Mouse (Mus musculus): Measurements from ENCODE around the gene Rab6b. TPM values are rescaled to one million over a fixed set of nuclear protein-coding genes. Genes with fewer than 3 reads are reported as not detected.
"Not testable (repeated sequence)": the region's sequence is repeated elsewhere in the genome, so short reads cannot be mapped to it uniquely, and the experiment has no call there.

Rab6b gene
- polyA plus RNA-seq, 1 experiment from 2014 or later, result 12.3 TPM

GRCm38 (mm10) chr9:103083405-103083804 is 28.2 kb upstream of the Rab6b start:
- WGBS, result 75% methylated on average over 3 of the region's 3 CpGs
- DNase-seq (ENCODE audit: low spot score), result no peak
- Histone ChIP-seq H3K4me3 (no peak overlapping the region), H3K9me3 (replicated peaks) (no peaks in the 10 kb centered on the region), H3K27ac (replicated peaks) (no peak overlapping the region), H3K27me3 (ENCODE audit: low read depth, poor library complexity, severe bottlenecking) (no peaks in the 10 kb centered on the region), H3K4me1 (no peaks in the 10 kb centered on the region), H3K36me3 (no peaks in the 10 kb centered on the region)

- H3K9me3 ChIP-seq (replicated peaks), result no peaks in the 10 kb centered on the region
- H3K27ac ChIP-seq (replicated peaks), result no peak overlapping the region
- no peak for DNase-seq (ENCODE audit: low spot score)
- H3K36me3 ChIP-seq, result no peaks in the 10 kb centered on the region
- H3K27me3 ChIP-seq (ENCODE audit: low read depth, poor library complexity, severe bottlenecking), result peaks cover 4% of the 10 kb centered on the region
- 92% methylated on average over 6 of the region's 6 CpGs for WGBS
- H3K4me3 ChIP-seq, result no peak overlapping the region
- H3K4me1 ChIP-seq, result peaks cover under 1% of the 10 kb centered on the region; the same call in 1 of the 2 replicates
These were observed 24.9 kb upstream of the Rab6b start for GRCm38 (mm10) chr9:103086736-103087135.

GRCm38 (mm10) chr9:103087301-103087700 is 24.3 kb upstream of the Rab6b start:
- no peak for DNase-seq (ENCODE audit: low spot score)
- Histone ChIP-seq H3K9me3 (replicated peaks) (no peaks in the 10 kb centered on the region), H3K27ac (replicated peaks) (no peak overlapping the region), H3K4me1 (peaks cover 6% of the 10 kb centered on the region), H3K36me3 (no peaks in the 10 kb centered on the region), H3K27me3 (ENCODE audit: low read depth, poor library complexity, severe bottlenecking) (peaks cover 5% of the 10 kb centered on the region), H3K4me3 (no peak overlapping the region)
- WGBS, result 73% methylated on average over 8 of the region's 8 CpGs

GRCm38 (mm10) chr9:103088661-103089060 is 22.9 kb upstream of the Rab6b start:
- 34% methylated on average over 2 of the region's 2 CpGs for WGBS
- no peaks in the 10 kb centered on the region for H3K9me3 ChIP-seq (replicated peaks)

GRCm38 (mm10) chr9:103090116-103090875 is 21.3 kb upstream of the Rab6b start:
- 85% methylated on average over 9 of the region's 9 CpGs for WGBS

More at GRCm38 (mm10) chr9:103088661-103089060, 22.9 kb upstream of the Rab6b start:
- H3K36me3 ChIP-seq, result no peaks in the 10 kb centered on the region
- DNase-seq (ENCODE audit: low spot score), result no peak
- H3K27me3 ChIP-seq (ENCODE audit: low read depth, poor library complexity, severe bottlenecking), result peaks cover 14% of the 10 kb centered on the region
- no peak overlapping the region for H3K27ac ChIP-seq (replicated peaks)
- peaks cover 12% of the 10 kb centered on the region for H3K4me1 ChIP-seq
- no peak overlapping the region for H3K4me3 ChIP-seq

GRCm38 (mm10) chr9:103091039-103091883 is 20.3 kb upstream of the Rab6b start:
- Histone ChIP-seq H3K36me3 (no peaks in the 10 kb centered on the region), H3K4me1 (peaks cover 12% of the 10 kb centered on the region), H3K27me3 (ENCODE audit: low read depth, poor library complexity, severe bottlenecking) (peaks cover 14% of the 10 kb centered on the region), H3K4me3 (no peak overlapping the region), H3K9me3 (replicated peaks) (no peaks in the 10 kb centered on the region), H3K27ac (replicated peaks) (no peak overlapping the region)
- no peak for DNase-seq (ENCODE audit: low spot score)
- WGBS, result 81% methylated on average over 16 of the region's 16 CpGs

More at GRCm38 (mm10) chr9:103090116-103090875, 21.3 kb upstream of the Rab6b start:
- H3K27ac ChIP-seq (replicated peaks), result no peak overlapping the region
- peaks cover 14% of the 10 kb centered on the region for H3K27me3 ChIP-seq (ENCODE audit: low read depth, poor library complexity, severe bottlenecking)
- H3K4me3 ChIP-seq, result no peak overlapping the region
- H3K9me3 ChIP-seq (replicated peaks), result no peaks in the 10 kb centered on the region
- no peak for DNase-seq (ENCODE audit: low spot score)
- H3K36me3 ChIP-seq, result no peaks in the 10 kb centered on the region
- H3K4me1 ChIP-seq, result peaks cover 12% of the 10 kb centered on the region

- peak overlapping the region; percentile 64 for H3K27ac ChIP-seq (replicated peaks)
- peak; percentile 87 for DNase-seq (ENCODE audit: low spot score)
- no peaks in the 10 kb centered on the region for H3K36me3 ChIP-seq
- H3K4me1 ChIP-seq, result peaks cover 12% of the 10 kb centered on the region
- H3K9me3 ChIP-seq (replicated peaks), result no peaks in the 10 kb centered on the region
- H3K27me3 ChIP-seq (ENCODE audit: low read depth, poor library complexity, severe bottlenecking), result peaks cover 14% of the 10 kb centered on the region
- peak overlapping the region; percentile 57 for H3K4me3 ChIP-seq
- under 1% methylated on average over 19 of the region's 19 CpGs for WGBS
These were observed 19.3 kb upstream of the Rab6b start for GRCm38 (mm10) chr9:103092248-103092647.

GRCm38 (mm10) chr9:103093681-103094080 is 17.9 kb upstream of the Rab6b start:
- WGBS, result 88% methylated on average over 3 of the region's 3 CpGs
- H3K27ac ChIP-seq (replicated peaks), result no peak overlapping the region
- H3K9me3 ChIP-seq (replicated peaks), result no peaks in the 10 kb centered on the region
- DNase-seq (ENCODE audit: low spot score), result no peak
- H3K4me1 ChIP-seq, result peaks cover 12% of the 10 kb centered on the region
- no peak overlapping the region for H3K4me3 ChIP-seq
- H3K36me3 ChIP-seq, result no peaks in the 10 kb centered on the region
- peaks cover 14% of the 10 kb centered on the region for H3K27me3 ChIP-seq (ENCODE audit: low read depth, poor library complexity, severe bottlenecking)

GRCm38 (mm10) chr9:103108341-103108798 is 3.2 kb upstream of the Rab6b start:
- DNase-seq (ENCODE audit: low spot score), result peak; percentile 56
- WGBS, result 27% methylated on average over 9 of the region's 14 CpGs
- peak overlapping the region; percentile 78 for H3K27ac ChIP-seq (replicated peaks)

GRCm38 (mm10) chr9:103108943-103109670 is 2.5 kb upstream of the Rab6b start:
- no peak for DNase-seq (ENCODE audit: low spot score)
- peaks cover 46% of the 10 kb centered on the region for H3K27me3 ChIP-seq (ENCODE audit: low read depth, poor library complexity, severe bottlenecking)
- H3K4me3 ChIP-seq, result peak overlapping the region; percentile 56
- H3K36me3 ChIP-seq, result no peaks in the 10 kb centered on the region
- 40% methylated on average over 18 of the region's 18 CpGs for WGBS
- H3K9me3 ChIP-seq (replicated peaks), result no peaks in the 10 kb centered on the region
- H3K4me1 ChIP-seq, result peaks cover 48% of the 10 kb centered on the region
- H3K27ac ChIP-seq (replicated peaks), result peak overlapping the region; percentile 78

More at GRCm38 (mm10) chr9:103108341-103108798, 3.2 kb upstream of the Rab6b start:
- peak overlapping the region; percentile 50 for H3K4me3 ChIP-seq
- peaks cover 41% of the 10 kb centered on the region for H3K4me1 ChIP-seq
- H3K36me3 ChIP-seq; H3K9me3 ChIP-seq (replicated peaks): not testable (repeated sequence)
- peaks cover 38% of the 10 kb centered on the region for H3K27me3 ChIP-seq (ENCODE audit: low read depth, poor library complexity, severe bottlenecking)

- 75% methylated on average over 2 of the region's 2 CpGs for WGBS
These were observed 1.7 kb upstream of the Rab6b start for GRCm38 (mm10) chr9:103109911-103110310.

More at GRCm38 (mm10) chr9:103109911-103110310, 1.7 kb upstream of the Rab6b start:
- no peak for DNase-seq (ENCODE audit: low spot score)
- Histone ChIP-seq H3K9me3 (replicated peaks) (no peaks in the 10 kb centered on the region), H3K36me3 (no peaks in the 10 kb centered on the region), H3K27ac (replicated peaks) (no peak overlapping the region), H3K4me3 (peak overlapping the region; percentile 8; the same call in 1 of the 2 replicates), H3K4me1 (peaks cover 55% of the 10 kb centered on the region), H3K27me3 (ENCODE audit: low read depth, poor library complexity, severe bottlenecking) (peaks cover 54% of the 10 kb centered on the region)

Measured in midbrain, embryonic 10.5 days (tissue).